Mouse (Mus musculus): Measurements from ENCODE around the gene Fgfr3. TPM values are rescaled to one million over a fixed set of nuclear protein-coding genes. Genes with fewer than 3 reads are reported as not detected.

Fgfr3 gene
- 10 to 100 TPM; 12.7 to 13.0 TPM for total RNA-seq (2021)
- long read RNA-seq, experiment 1, full-length matches to known transcripts, result 6 of 12 reads
- long read RNA-seq, experiment 1, partial matches to known transcripts, result 5 of 12 reads
- long read RNA-seq, experiment 1, other reads (novel, unspliced or antisense), result 1 of 12 reads
- long read RNA-seq, experiment 2, full-length matches to known transcripts, result 6 of 9 reads
- long read RNA-seq, experiment 2, partial matches to known transcripts, result 2 of 9 reads
- long read RNA-seq, experiment 2, other reads (novel, unspliced or antisense), result 1 of 9 reads

DNA sequence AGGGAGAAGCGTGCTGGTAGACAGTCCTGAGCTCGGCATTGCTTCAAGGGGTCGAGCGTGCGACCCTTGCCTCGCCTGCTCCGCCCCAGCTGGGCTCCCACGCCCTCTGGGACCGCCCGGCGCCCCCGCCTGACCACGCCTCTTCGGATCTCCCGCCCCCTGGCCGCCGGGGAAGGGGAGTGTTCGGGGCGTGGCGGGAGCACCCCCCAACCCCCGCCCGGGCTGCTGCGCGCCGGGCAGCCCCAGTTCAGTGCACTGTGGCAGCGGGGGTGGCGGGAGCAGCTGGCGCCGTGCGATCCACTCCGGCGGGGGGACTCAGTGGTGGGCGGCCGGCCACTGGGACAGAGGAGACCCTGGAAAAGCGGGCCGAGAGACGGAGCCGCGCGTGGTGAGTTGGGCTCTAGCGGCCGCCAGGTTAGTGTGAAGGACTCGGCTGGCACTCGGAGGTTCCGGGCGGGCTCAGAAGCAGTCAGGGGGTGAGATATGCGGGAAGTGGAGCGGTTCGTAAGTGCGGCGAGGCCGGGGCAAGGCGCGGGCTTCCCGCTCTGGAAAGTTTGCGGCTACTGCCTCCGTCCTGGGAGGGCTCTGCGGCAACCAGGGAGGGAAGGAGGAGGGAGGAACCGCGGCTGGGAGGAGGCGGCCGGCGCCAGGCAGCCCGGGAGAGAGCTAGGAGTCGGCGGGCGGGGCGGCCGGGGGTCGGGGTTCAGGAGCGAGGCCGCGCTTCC lies at the start of gene Fgfr3:
Gene Fgfr3, plus strand, starts transcription at position 134 of the 725 bp plus-strand sequence.
- intact Hi-C loops (cut with DNase I), result loop anchor here (5.0 kb wide), 1 partner anchor 34 kb away; no protein-coding TSS in a partner anchor
- peak; percentile 78 to 84 for DNase-seq

DNA sequence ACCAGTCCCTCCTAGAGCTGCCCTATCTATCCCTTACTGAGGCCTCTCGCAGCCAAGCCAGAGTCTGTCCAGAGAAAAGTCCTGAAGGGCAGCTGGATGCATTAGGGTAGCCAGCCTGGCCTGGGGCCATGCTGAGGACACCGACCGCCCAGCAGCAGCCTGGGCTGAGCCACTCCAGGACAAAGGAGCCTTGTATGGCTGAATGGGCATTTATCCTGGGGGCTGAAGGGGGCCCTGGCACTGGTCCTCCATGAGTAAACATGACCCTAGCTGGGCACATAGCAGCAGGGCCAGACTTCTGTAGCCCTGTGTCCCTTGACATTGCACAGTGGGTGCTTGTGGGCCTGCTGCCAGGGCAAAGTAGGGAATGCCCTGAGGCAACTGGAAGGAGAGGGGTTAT lies 47.0 kb upstream of the Fgfr3 start:
- intact Hi-C loops (cut with DNase I), result no loop called here
- DNase-seq, result peak in 1 of 2 experiments; percentile 42

DNA sequence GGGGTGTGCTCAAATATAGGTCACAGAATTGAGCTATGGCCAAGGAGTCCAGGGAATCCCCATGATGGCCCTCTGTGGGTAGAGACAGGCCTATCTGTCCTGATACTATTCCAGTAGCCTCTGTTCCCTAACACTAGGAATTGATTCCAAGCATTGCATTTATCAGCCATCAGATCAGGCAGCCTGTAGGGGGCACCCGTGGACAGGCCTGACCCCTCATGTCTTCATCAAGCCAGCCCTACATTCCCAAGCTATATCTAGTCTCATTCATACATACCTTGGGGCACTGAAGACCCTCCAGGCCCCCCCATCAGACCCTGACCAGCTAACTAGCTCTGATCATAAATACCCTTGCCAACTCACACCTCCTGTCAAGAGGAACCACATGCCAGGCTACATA lies 45.5 kb upstream of the Fgfr3 start:
- intact Hi-C loops (cut with DNase I), result no loop called here
- DNase-seq, result peak; percentile 59 to 62

DNA sequence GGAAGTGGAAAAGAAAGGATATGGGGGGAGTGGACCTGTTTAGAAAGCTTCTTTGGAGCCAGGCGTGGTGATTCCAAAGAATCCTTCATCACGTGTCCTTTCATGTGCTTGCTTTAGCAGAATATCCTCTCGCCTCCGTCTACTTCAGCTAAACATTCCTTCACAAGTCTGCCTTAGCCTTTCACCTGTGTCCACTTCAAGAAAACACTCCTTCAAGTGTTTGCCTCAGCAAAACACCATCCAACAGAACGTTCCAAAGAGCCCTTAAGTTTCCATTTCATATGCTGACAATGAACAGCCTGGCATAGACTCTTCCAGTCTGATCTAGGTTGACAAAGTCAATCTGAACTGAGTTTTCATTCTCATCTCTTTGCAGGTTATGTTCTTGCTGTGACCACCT lies 43.2 kb upstream of the Fgfr3 start:
- intact Hi-C loops (cut with DNase I), result no loop called here
- no peak for DNase-seq

DNA sequence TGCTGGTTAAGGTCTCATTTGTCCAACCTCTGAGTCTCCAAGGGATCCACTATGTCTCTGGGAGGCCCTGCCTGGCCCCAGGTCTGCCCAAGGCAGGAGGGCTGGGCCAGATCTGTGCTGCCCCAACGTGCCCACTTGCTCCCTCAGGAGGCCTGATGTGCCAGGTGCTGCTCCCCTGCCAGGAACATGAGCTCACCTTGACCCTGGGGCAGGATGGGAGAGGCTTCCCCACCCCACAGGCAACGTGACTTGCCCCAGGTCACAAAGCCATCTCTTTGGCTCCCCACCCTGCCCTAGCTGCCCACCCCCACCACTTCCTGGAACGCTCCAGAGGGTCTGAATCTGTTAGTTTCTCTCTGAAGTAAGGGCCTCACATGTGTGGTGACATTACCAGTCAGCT lies 40.4 kb upstream of the Fgfr3 start:
- intact Hi-C loops (cut with DNase I), result no loop called here
- no peak for DNase-seq

DNA sequence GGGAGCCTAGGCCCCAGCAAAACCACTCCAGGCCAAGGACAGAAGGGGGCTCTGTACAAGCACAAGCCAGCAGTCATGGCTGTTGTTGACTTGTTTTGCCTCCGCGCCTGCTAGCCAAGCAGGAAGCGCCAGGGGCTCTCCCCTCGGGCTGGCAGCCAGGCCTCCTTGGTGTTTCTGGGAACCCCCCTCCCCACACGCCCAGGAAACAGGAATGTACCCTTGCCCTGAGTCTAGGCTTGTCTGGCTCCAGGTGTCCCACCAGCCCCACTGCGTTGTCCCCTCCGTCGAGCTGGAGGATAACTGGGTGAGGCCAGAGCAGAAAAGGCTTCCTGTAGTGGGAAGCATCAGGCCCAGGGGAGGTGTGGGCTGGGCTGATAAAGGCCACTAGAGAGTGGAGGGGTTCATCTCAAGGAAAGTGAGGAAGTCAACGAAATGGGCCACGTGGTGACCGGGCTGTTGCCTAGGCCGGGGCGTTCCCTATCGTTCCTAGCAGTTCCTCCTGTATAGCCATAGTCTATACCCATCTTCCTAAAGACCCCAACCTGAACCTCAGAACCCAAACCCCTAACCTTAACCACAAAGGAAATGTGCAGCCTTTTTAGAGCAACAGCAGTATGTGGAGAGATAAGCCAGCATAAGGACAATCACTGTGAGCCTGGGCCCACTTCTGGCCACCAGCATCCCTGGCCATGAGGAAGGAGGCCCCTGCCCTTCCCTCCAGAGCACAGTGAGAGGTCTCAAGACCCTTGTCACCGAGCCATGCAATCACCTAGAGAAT lies 39.7 kb upstream of the Fgfr3 start:
- intact Hi-C loops (cut with DNase I), result no loop called here
- DNase-seq, result no peak

- intact Hi-C loops (cut with DNase I), result no loop called here
- no peak for DNase-seq
Measured at GRCm38 (mm10) chr5:33682963-33683362, 38.5 kb upstream of the Fgfr3 start.

GRCm38 (mm10) chr5:33683897-33684652 lies 37.4 kb upstream of the Fgfr3 start:
- peak; percentile 49 to 67 for DNase-seq
- intact Hi-C loops (cut with DNase I), result loop anchor here (2.0 kb wide), 1 partner anchor 55 kb away; no protein-coding TSS in a partner anchor

- no peak for DNase-seq
- intact Hi-C loops (cut with DNase I), result loop anchor here (2.0 to 5.0 kb wide), 3 partner anchors 37 to 277 kb away; partner anchors contain the start of gene Fgfr3
Measured at GRCm38 (mm10) chr5:33684932-33685331, 36.5 kb upstream of the Fgfr3 start.

- no peak for DNase-seq
- intact Hi-C loops (cut with DNase I), result loop anchor here (5.0 kb wide), 2 partner anchors 35 to 275 kb away; partner anchors contain the start of gene Fgfr3
Measured at GRCm38 (mm10) chr5:33687142-33687541, 34.3 kb upstream of the Fgfr3 start.

DNA sequence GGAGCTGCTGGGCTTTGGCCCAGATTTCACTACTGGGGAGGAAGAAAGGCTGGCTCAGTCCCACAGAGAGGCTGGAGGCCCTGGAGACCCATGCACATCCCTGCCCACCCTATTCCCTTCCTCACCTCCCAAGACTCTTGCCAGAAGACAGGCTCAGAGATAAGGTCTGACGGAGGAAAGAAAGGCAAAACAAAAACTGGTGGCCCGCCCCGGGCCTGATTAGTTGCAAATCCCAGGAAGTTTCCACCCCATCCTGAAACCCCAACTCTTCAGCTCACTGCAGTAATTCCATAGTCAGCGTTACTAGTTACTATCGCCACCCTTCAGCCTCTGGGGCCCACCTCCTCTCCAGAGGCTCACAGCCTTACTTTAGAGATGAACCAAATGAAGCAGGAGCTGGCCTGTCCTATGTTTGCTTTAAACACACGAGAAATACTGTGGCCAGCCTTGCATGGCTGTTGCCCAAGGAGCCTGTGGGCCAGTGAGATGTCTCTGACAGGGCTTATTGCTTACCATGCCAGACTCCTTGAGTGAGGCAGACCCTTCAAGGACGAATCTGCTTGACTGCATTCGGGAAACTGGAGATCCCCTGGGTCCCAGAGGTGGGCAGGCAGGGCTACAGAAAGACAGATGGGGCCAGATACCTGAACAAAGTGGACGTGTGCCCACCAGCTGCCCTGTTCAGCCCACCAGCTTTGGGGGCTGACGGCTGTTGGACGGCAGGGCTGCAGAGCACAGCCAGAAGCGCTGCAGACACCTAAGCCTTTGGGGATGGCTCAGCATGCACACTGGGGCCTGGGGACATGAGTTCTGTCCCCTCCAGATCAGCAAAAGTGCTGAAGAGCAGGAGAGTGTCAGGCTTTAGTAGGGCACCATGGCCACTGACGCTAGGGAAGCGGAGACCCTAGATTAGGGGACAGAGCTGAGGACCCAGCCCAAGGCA lies 32.9 kb upstream of the Fgfr3 start:
- intact Hi-C loops (cut with DNase I), result loop anchor here (5.0 kb wide), 2 partner anchors 34 to 274 kb away; partner anchors contain the start of gene Fgfr3
- no peak for DNase-seq

- peak in 1 of 2 experiments; percentile 34 for DNase-seq
- intact Hi-C loops (cut with DNase I), result loop anchor here (5.0 kb wide), 2 partner anchors 33 to 273 kb away; partner anchors contain the start of gene Fgfr3
Measured at GRCm38 (mm10) chr5:33689221-33689844, 32.1 kb upstream of the Fgfr3 start.

DNA sequence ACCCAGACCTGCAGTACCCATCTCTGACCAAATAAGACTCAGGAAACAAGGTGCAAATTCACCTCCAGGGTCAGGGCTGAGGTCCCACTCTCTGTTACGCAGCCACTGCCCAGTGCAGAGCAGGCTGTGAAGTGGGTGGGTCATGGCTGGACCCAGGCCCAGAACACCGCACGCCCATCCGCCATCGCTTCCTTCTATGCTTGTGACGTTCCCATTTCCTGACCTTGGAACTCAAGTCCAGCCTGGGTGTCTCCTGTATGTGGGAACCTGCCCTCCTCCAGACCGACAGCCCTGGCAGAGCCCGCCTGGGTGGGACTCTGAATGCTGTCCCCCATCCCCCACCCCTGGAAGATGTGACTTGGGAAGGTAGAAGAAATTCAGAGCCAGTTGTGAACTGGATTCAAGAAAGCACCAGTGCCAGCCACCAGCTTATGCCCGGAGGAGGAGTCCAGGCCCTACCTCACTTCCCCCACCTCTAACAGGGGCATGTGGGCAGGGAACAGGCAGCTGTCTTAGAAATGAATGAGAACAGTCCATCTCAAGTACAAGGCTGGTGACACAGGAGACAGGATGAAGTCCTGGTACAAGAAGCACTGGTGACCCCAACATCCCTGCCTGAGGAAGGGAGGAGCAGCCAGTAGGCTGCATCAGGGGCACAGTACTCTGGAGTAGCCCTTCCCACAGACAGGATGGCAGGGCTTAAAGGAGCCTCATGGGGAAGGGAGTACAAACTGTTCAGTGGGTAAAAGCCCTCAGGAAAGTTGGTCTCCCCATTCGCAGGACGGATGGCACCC lies 31.4 kb upstream of the Fgfr3 start:
- intact Hi-C loops (cut with DNase I), result loop anchor here (5.0 kb wide), 2 partner anchors 32 to 272 kb away; partner anchors contain the start of gene Fgfr3
- DNase-seq, result peak; percentile 45 to 67

DNA sequence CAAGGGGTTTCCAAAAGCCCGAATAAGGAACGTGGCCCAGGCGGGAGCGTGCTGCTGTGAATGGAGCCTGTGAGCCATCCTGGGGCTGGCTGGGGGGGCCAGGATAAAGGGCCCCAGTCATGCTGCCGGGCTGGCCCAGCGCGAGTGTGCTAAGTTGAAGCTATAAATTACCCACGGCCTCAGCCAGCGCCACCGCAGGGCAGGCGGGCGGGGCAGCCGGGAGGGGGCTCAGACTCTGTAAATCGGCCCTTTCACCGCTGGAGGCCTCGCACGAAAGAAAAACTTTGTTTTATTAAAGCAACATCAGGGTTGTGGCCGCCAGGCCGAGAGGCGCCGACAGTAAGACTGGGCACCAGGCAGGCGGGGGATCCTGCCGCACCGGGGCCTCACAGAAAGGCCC lies 29.1 kb upstream of the Fgfr3 start:
- peak in 1 of 2 experiments; percentile 37 for DNase-seq

DNA sequence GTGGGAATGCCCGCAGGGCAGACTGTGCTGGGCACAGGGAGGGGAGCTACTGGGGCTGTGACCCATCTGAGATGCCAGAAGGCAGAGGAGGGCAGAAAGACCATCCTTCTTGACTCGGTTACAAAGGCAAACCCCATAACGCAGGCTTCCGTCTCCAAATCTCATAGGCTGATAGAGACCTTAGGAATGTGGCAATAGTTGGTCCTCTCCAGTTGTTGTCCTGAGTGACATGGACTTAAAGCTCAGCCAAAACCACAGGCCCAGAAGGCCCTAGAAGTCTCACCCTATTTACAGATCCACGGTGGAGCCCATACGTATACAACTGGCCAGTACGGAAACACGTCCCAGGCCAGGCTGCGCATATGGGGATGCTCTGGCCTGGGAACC lies 27.0 kb upstream of the Fgfr3 start:
- intact Hi-C loops (cut with DNase I), result no loop called here

More for the DNA sequence above, 29.1 kb upstream of the Fgfr3 start:
- intact Hi-C loops (cut with DNase I), result no loop called here

GRCm38 (mm10) chr5:33694848-33695717 lies 26.4 kb upstream of the Fgfr3 start:
- peak; percentile 56 to 66 for DNase-seq
- intact Hi-C loops (cut with DNase I), result no loop called here

More for the DNA sequence above, 27.0 kb upstream of the Fgfr3 start:
- DNase-seq, result no peak

- intact Hi-C loops (cut with DNase I), result no loop called here
Measured at GRCm38 (mm10) chr5:33695718-33696121, 25.8 kb upstream of the Fgfr3 start.

More at GRCm38 (mm10) chr5:33695718-33696121, 25.8 kb upstream of the Fgfr3 start:
- DNase-seq, result no peak

All from heart, postnatal 14 days (tissue).